Mouse (Mus musculus) limb, embryonic 10.5 days (tissue): ENCODE data around the gene Slc7a6. TPM values are rescaled to one million over a fixed set of nuclear protein-coding genes. Genes with fewer than 3 reads are reported as not detected.

Experiments used
- DNase-seq: peaks from one replicate; pipeline ENCODE4 v3.0.0-alpha.2; 2017; ENCODE audit warnings: low spot score
- H3K27ac ChIP-seq: fragments of 300-500 bp; sonication (generic); 2 replicates; pipeline ENCODE4 v1.5.1; 2016; ENCODE audit warnings: mild to moderate bottlenecking
- H3K27me3 ChIP-seq: fragments of 300-500 bp; sonication (generic); 2 replicates; pipeline ENCODE4 v1.6.1; 2016; ENCODE audit warnings: low read depth, mild to moderate bottlenecking; ENCODE audit not compliant: poor library complexity, severe bottlenecking
- H3K36me3 ChIP-seq: fragments of 300-500 bp; sonication (generic); 2 replicates; pipeline ENCODE4 v1.6.1; 2016; ENCODE audit warnings: mild to moderate bottlenecking, moderate library complexity
- H3K4me1 ChIP-seq: fragments of 300-500 bp; sonication (generic); 2 replicates; pipeline ENCODE4 v1.6.1; 2016
- H3K4me3 ChIP-seq: fragments of 300-500 bp; sonication (generic); 2 replicates; pipeline ENCODE4 v1.5.1; 2016; ENCODE audit warnings: mild to moderate bottlenecking, moderate library complexity
- H3K9me3 ChIP-seq: fragments of 300-500 bp; sonication (generic); replicated peaks from 2 replicates; pipeline ENCODE4 v1.6.1; 2016; ENCODE audit warnings: mild to moderate bottlenecking
- WGBS: fragments of 180-500 bp; shearing (Covaris S2); methylation state at CpG from one replicate; pipeline ENCODE4 v1.1.7; 2016; 5-methylcytosine and 5-hydroxymethylcytosine counted together
- polyA plus RNA-seq: library from polyadenylated mRNA; unstranded; fragments of >200 nt; fragmentation: Nextera tagmentation; extraction: Ambion mirVana; gene quantifications from 2 replicates; pipeline ENCODE4 v1.2.1, GENCODE M21; 2016

Slc7a6 gene
- polyA plus RNA-seq: 85.3 and 94.5 TPM in 2 replicates

DNA sequence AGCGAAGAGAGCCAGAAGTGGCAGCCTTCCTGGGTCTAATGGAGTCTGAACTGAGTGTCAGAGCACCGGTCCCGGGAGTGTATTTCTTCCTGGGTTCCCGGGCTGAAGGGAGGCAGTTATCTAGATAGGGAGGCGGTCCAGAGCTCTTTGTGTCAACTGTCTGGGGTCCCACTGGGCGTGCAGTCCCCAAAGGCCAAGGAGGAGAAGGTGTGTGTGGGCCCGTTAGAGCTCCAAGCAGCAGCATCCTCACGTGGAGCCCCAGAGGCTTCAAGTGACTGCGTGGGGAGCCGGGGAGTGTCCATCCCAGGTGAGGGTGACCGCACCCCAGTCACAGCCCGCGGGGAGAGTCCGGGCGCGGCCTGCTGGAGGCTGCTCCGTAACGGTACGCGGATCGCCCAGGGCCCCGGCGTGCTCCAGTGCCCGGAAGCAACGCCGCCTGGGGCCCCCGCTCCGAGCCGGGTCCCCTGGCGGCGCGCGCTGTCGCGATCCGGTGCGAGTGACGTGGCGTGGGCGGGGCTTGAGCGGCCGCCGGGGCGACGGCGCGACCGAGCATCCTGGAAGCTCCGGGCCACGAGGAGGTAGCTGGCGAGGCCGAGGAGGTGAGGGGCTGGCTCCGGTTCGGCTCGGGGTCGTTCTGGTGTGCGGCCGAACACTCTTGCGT, at the start of gene Slc7a6:
Slc7a6 (plus strand) TSS at position 502 of the 661 bp plus-strand sequence.
- Histone ChIP-seq H3K9me3 (no peaks in the 10 kb centered on the region), H3K4me3 (peak within 1 kb of the TSS; percentile 85), H3K4me1 (peaks cover 14% of the 10 kb centered on the region), H3K27ac (peak within 1 kb of the TSS; percentile 97), H3K27me3 (no peaks in the 10 kb centered on the region), H3K36me3 (peaks cover 23% of the 10 kb centered on the region)
- DNase-seq: peak; percentile 89
- under 1% methylated on average over 59 of the region's 59 CpGs for WGBS

GRCm38 (mm10) chr8:106123443-106123842, 45.2 kb upstream of the Slc7a6 start:
- WGBS: 88% methylated on average over 3 of the region's 3 CpGs
- H3K9me3 ChIP-seq: no peaks in the 10 kb centered on the region
- no peak overlapping the region for H3K27ac ChIP-seq
- H3K4me3 ChIP-seq: no peak overlapping the region
- DNase-seq: no peak
- no peaks in the 10 kb centered on the region for H3K4me1 ChIP-seq
- H3K36me3 ChIP-seq: peaks cover 68% of the 10 kb centered on the region
- no peaks in the 10 kb centered on the region for H3K27me3 ChIP-seq

DNA sequence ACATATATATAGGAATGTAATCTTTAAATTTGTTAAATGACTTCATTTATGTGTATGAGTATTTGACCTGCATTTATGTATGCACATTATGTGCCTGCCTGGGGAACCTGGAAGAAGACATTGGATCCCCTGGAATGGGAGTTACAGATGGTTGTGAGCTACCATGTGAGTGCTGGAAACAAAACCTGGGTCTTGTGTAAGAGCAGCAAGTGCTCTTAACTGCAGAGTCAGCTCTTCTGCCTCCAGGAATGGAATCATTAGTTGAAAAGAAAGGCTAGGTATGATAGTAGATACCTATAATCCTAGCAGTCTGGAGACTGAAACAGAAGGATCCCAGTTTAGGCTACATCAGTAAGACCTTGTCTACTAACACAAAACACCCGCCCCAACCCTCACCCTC, 42.6 kb upstream of the Slc7a6 start:
- 92% methylated on average over 1 of the region's 1 CpGs for WGBS
- Histone ChIP-seq H3K27ac (no peak overlapping the region), H3K9me3 (no peaks in the 10 kb centered on the region), H3K36me3 (peaks cover 72% of the 10 kb centered on the region), H3K4me1 (no peaks in the 10 kb centered on the region), H3K4me3 (no peak overlapping the region), H3K27me3 (no peaks in the 10 kb centered on the region)
- no peak for DNase-seq

GRCm38 (mm10) chr8:106127054-106127453, 41.6 kb upstream of the Slc7a6 start:
- H3K27ac ChIP-seq: no peak overlapping the region
- no peaks in the 10 kb centered on the region for H3K27me3 ChIP-seq
- 73% methylated on average over 3 of the region's 3 CpGs for WGBS
- no peak for DNase-seq
- no peaks in the 10 kb centered on the region for H3K9me3 ChIP-seq
- H3K36me3 ChIP-seq: peaks cover 73% of the 10 kb centered on the region
- H3K4me1 ChIP-seq: no peaks in the 10 kb centered on the region
- H3K4me3 ChIP-seq: no peak overlapping the region

GRCm38 (mm10) chr8:106127882-106128410, 40.7 kb upstream of the Slc7a6 start:
- DNase-seq: no peak
- 94% methylated on average over 10 of the region's 10 CpGs for WGBS
- H3K27me3 ChIP-seq: peaks cover 9% of the 10 kb centered on the region
- H3K27ac ChIP-seq: no peak overlapping the region
- H3K36me3 ChIP-seq: peaks cover 80% of the 10 kb centered on the region
- H3K9me3 ChIP-seq: no peaks in the 10 kb centered on the region
- H3K4me3 ChIP-seq: no peak overlapping the region
- no peaks in the 10 kb centered on the region for H3K4me1 ChIP-seq

DNA sequence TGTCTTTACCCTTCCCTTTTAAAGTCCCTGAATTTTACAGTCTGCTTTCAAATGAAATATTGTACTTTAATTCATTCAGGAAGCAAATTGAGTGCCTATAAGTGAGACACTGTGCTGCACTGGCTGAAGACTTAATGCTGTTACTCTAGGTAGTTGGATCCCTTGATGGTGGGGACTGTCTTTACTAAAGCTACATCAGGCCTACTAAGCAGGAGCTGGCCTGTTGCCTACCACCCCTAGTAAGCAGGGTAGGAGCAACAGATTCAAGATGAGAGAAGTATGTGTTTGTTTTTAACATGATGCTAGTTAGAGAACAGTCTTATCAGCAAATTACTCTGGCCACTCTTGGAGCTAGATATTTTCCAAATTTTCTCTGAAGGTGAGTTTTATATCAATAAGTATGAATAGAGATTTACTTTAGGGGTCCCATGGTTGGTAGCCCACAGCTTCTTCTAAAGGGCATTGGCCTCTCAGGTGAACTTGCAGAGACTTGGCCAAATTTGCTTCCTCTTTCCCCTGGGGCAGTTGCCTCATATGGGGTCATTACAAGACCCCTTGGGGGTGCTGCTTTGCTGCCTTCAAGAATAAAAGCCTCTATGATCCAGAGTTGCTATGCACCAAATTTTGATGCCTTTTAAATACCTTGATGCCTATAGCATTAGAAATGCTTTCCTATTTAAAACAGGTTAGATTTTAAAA, 39.3 kb upstream of the Slc7a6 start:
- peaks cover 23% of the 10 kb centered on the region for H3K27me3 ChIP-seq
- H3K9me3 ChIP-seq: no peaks in the 10 kb centered on the region
- peaks cover 4% of the 10 kb centered on the region; the same call in 1 of the 2 replicates for H3K4me1 ChIP-seq
- H3K27ac ChIP-seq: no peak overlapping the region
- peaks cover 79% of the 10 kb centered on the region for H3K36me3 ChIP-seq
- DNase-seq: no peak
- no peak overlapping the region for H3K4me3 ChIP-seq

GRCm38 (mm10) chr8:106129997-106130396, 38.7 kb upstream of the Slc7a6 start:
- no peak overlapping the region for H3K4me3 ChIP-seq
- H3K9me3 ChIP-seq: no peaks in the 10 kb centered on the region
- H3K27me3 ChIP-seq: peaks cover 29% of the 10 kb centered on the region
- DNase-seq: no peak
- H3K4me1 ChIP-seq: peaks cover 7% of the 10 kb centered on the region; the same call in 1 of the 2 replicates
- H3K36me3 ChIP-seq: peaks cover 75% of the 10 kb centered on the region
- H3K27ac ChIP-seq: no peak overlapping the region
- WGBS: 84% methylated on average over 2 of the region's 2 CpGs

- H3K4me1 ChIP-seq: peaks cover 11% of the 10 kb centered on the region; the same call in 1 of the 2 replicates
- peaks cover 75% of the 10 kb centered on the region for H3K36me3 ChIP-seq
- H3K27me3 ChIP-seq: peaks cover 34% of the 10 kb centered on the region
- WGBS: 94% methylated on average over 2 of the region's 2 CpGs
- no peak for DNase-seq
- no peaks in the 10 kb centered on the region for H3K9me3 ChIP-seq
- no peak overlapping the region for H3K27ac ChIP-seq
- no peak overlapping the region for H3K4me3 ChIP-seq
Observed at GRCm38 (mm10) chr8:106130505-106130904, 38.2 kb upstream of the Slc7a6 start.

- peaks cover 16% of the 10 kb centered on the region for H3K4me1 ChIP-seq
- no peak for DNase-seq
- no peak overlapping the region for H3K27ac ChIP-seq
- H3K36me3 ChIP-seq: peaks cover 75% of the 10 kb centered on the region
- H3K4me3 ChIP-seq: no peak overlapping the region
- peaks cover 40% of the 10 kb centered on the region for H3K27me3 ChIP-seq
- H3K9me3 ChIP-seq: no peaks in the 10 kb centered on the region
- WGBS: 88% methylated on average over 4 of the region's 4 CpGs
Observed at GRCm38 (mm10) chr8:106131021-106131420, 37.6 kb upstream of the Slc7a6 start.

- DNase-seq: no peak
- WGBS: 92% methylated on average over 7 of the region's 7 CpGs
- peaks cover 23% of the 10 kb centered on the region for H3K4me1 ChIP-seq
Observed at GRCm38 (mm10) chr8:106131488-106132222, 37.0 kb upstream of the Slc7a6 start.

DNA sequence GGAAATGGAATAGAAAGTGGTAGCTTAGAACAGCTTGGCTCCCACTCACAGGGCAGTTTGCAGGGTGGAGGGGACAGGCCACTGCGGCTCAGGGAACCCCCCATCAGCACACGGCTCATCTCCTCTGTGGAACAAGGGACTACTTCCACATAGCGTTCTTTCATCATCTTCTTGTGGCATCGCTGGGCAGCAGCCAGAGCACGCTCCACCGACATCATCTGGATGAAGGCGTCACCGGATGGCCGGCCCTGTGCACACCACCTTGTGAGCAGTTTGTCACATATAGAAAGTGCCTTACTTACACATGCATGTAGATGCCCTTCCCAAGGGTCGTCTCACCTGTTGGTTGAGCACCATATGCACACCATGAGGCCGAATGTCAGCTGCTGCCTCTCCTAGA, 36.3 kb upstream of the Slc7a6 start:
- H3K36me3 ChIP-seq: peaks cover 62% of the 10 kb centered on the region
- H3K4me1 ChIP-seq: peaks cover 30% of the 10 kb centered on the region
- peaks cover 53% of the 10 kb centered on the region for H3K27me3 ChIP-seq
- 94% methylated on average over 11 of the region's 11 CpGs for WGBS
- no peak for DNase-seq
- no peak overlapping the region for H3K27ac ChIP-seq
- H3K9me3 ChIP-seq: no peaks in the 10 kb centered on the region
- no peak overlapping the region for H3K4me3 ChIP-seq

More at GRCm38 (mm10) chr8:106131488-106132222, 37.0 kb upstream of the Slc7a6 start:
- Histone ChIP-seq H3K4me3 (no peak overlapping the region), H3K36me3 (peaks cover 69% of the 10 kb centered on the region), H3K27me3 (peaks cover 46% of the 10 kb centered on the region), H3K9me3 (no peaks in the 10 kb centered on the region), H3K27ac (no peak overlapping the region)

DNA sequence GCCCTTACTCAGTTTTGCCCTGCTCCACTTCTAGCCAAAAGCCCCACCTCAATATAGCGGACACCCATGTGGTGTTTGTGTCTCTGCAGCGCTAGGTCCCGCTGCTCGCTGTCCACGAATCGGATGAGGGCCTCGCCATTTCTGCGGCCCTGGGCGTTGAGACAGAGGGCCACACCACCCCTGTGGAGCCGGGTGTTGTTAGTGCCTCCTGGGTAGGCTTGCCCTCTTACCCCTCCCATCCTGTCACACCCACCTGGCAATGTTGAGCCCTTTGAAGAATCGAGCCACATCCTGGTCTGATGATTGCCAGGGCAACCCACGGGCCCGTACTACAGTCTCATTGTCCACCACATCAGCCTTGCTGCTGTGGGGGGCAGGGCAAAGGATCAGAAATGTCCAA, 35.1 kb upstream of the Slc7a6 start:
- H3K36me3 ChIP-seq: peaks cover 54% of the 10 kb centered on the region
- no peak overlapping the region for H3K27ac ChIP-seq
- peaks cover 40% of the 10 kb centered on the region for H3K4me1 ChIP-seq
- WGBS: 70% methylated on average over 13 of the region's 13 CpGs
- H3K4me3 ChIP-seq: no peak overlapping the region
- DNase-seq: no peak
- no peaks in the 10 kb centered on the region for H3K9me3 ChIP-seq
- peaks cover 63% of the 10 kb centered on the region for H3K27me3 ChIP-seq

- Histone ChIP-seq H3K27ac (no peak overlapping the region), H3K4me1 (peaks cover 44% of the 10 kb centered on the region), H3K9me3 (no peaks in the 10 kb centered on the region)
Observed at GRCm38 (mm10) chr8:106133946-106134345, 34.7 kb upstream of the Slc7a6 start.

More at GRCm38 (mm10) chr8:106133946-106134345, 34.7 kb upstream of the Slc7a6 start:
- peaks cover 67% of the 10 kb centered on the region for H3K27me3 ChIP-seq
- 76% methylated on average over 6 of the region's 6 CpGs for WGBS
- no peak overlapping the region for H3K4me3 ChIP-seq
- H3K36me3 ChIP-seq: peaks cover 50% of the 10 kb centered on the region
- DNase-seq: no peak
